Mouse (Mus musculus) stomach, embryonic 16.5 days (tissue): Measurements from ENCODE around the gene Gdf7. TPM values are rescaled to one million over a fixed set of nuclear protein-coding genes. Genes with fewer than 3 reads are reported as not detected.

Source experiments
- ATAC-seq: fragments of 200-750 bp; cut with Nextera tagmentation; 2 replicates; pipeline ENCODE4 v1.8.0; 2017; ENCODE audit warnings: moderate number of reproducible peaks, moderate TSS enrichment; ENCODE audit not compliant: insufficient read depth, low FRiP score
- H3K27ac ChIP-seq: fragments of 300-500 bp; sonication (generic); 2 replicates; pipeline ENCODE4 v1.5.1; 2014; ENCODE audit warnings: low read length
- H3K27me3 ChIP-seq: fragments of 300-500 bp; sonication (generic); 2 replicates; pipeline ENCODE4 v1.6.1; 2014; ENCODE audit warnings: low read length, control low read depth, mixed read lengths; ENCODE audit not compliant: control insufficient read depth, insufficient read depth
- H3K36me3 ChIP-seq: fragments of 300-500 bp; sonication (generic); 2 replicates; pipeline ENCODE4 v1.6.1; 2014; ENCODE audit warnings: low read length; ENCODE audit not compliant: control insufficient read depth, insufficient read depth
- H3K4me1 ChIP-seq: fragments of 300-500 bp; sonication (generic); 2 replicates; pipeline ENCODE4 v1.6.1; 2014; ENCODE audit warnings: low read length, control low read depth, mixed read lengths; ENCODE audit not compliant: control insufficient read depth, insufficient read depth
- H3K4me2 ChIP-seq: fragments of 300-500 bp; sonication (generic); 2 replicates; pipeline ENCODE4 v1.6.1; 2014; ENCODE audit warnings: low read depth, low read length, mixed read lengths
- H3K4me3 ChIP-seq: fragments of 300-500 bp; sonication (generic); replicated peaks from 2 replicates; pipeline ENCODE4 v1.5.1; 2014; ENCODE audit warnings: mild to moderate bottlenecking, low read length
- H3K9ac ChIP-seq: fragments of 300-500 bp; sonication (generic); 2 replicates; pipeline ENCODE4 v1.6.1; 2014; ENCODE audit warnings: low read length
- H3K9me3 ChIP-seq: fragments of 300-500 bp; sonication (generic); replicated peaks from 2 replicates; pipeline ENCODE4 v1.6.1; 2016; ENCODE audit warnings: low read length, control low read depth; ENCODE audit not compliant: control insufficient read depth
- WGBS: fragments of 180-500 bp; shearing (Covaris S2); extraction: QIAGEN DNeasy Blood & Tissue Kit; methylation state at CpG from one replicate; pipeline ENCODE4 v1.1.7; 2014; 5-methylcytosine and 5-hydroxymethylcytosine counted together
- polyA plus RNA-seq: library from polyadenylated mRNA; unstranded; fragments of >200 nt; fragmentation: Nextera tagmentation; extraction: Ambion mirVana; gene quantifications from 2 replicates; pipeline ENCODE4 v1.2.1, GENCODE M21; 2015

Gdf7 gene
- polyA plus RNA-seq, 1 experiment from 2014 or later, result 0.09 TPM

- Histone ChIP-seq H3K36me3 (0 out of 2 replicates have a peak, but pooled peaks cover 5% of the 10 kb centered on the region), H3K9me3 (no peaks in the 10 kb centered on the region), H3K27me3 (no peaks in the 10 kb centered on the region), H3K27ac (peak overlapping the region; percentile 34; the same call in 1 of the 2 replicates), H3K4me2 (no peak overlapping the region), H3K4me3 (no peak overlapping the region), H3K9ac (no peak overlapping the region), H3K4me1 (peaks cover 4% of the 10 kb centered on the region; the same call in 1 of the 2 replicates)
- WGBS, result 44% methylated on average over 5 of the region's 5 CpGs
- ATAC-seq, result peak; percentile 35; the same call in 1 of the 2 replicates
Measured at GRCm38 (mm10) chr12:8320084-8320713, 18.4 kb upstream of the Gdf7 start.

- no peak overlapping the region for H3K4me3 ChIP-seq
- ATAC-seq, result no peak
- H3K9ac ChIP-seq, result no peak overlapping the region
- H3K36me3 ChIP-seq, result 0 out of 2 replicates have a peak, but pooled peaks cover under 1% of the 10 kb centered on the region
- H3K4me2 ChIP-seq, result no peak overlapping the region
- no peaks in the 10 kb centered on the region for H3K27me3 ChIP-seq
- WGBS, result 87% methylated on average over 5 of the region's 5 CpGs
- no peak overlapping the region for H3K27ac ChIP-seq
- no peaks in the 10 kb centered on the region for H3K9me3 ChIP-seq
- peaks cover 7% of the 10 kb centered on the region; the same call in 1 of the 2 replicates for H3K4me1 ChIP-seq
Measured at GRCm38 (mm10) chr12:8316541-8316940, 14.8 kb upstream of the Gdf7 start.

DNA sequence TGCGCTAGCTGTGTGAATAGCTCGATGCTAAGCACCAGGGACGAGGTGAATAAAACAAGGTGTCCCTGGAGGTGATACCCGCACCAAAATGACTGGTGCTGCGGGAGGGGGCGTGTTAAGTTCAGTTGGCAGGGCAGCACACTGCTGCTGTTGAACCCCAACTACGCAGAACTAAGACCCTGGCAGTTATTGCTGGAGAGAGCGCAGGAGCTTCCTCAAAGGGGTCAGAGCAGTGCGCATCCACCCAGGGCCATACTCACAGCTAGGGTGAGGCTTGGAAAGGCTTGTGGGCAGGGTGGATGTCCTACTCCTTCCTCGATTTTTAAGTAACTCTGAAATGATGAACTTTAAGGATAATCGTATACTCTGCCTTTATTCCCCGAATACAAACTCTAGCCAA lies 12.0 kb upstream of the Gdf7 start:
- Histone ChIP-seq H3K9me3 (no peaks in the 10 kb centered on the region), H3K9ac (peak overlapping the region; percentile 79), H3K36me3 (no peaks in the 10 kb centered on the region), H3K4me1 (peaks cover 3% of the 10 kb centered on the region; the same call in 1 of the 2 replicates), H3K27me3 (peaks cover 5% of the 10 kb centered on the region; the same call in 1 of the 2 replicates), H3K4me2 (peak overlapping the region; percentile 86), H3K27ac (no peak overlapping the region), H3K4me3 (peak overlapping the region; percentile 67)
- WGBS, result 18% methylated on average over 12 of the region's 12 CpGs
- ATAC-seq, result peak; percentile 26; the same call in 1 of the 2 replicates

DNA sequence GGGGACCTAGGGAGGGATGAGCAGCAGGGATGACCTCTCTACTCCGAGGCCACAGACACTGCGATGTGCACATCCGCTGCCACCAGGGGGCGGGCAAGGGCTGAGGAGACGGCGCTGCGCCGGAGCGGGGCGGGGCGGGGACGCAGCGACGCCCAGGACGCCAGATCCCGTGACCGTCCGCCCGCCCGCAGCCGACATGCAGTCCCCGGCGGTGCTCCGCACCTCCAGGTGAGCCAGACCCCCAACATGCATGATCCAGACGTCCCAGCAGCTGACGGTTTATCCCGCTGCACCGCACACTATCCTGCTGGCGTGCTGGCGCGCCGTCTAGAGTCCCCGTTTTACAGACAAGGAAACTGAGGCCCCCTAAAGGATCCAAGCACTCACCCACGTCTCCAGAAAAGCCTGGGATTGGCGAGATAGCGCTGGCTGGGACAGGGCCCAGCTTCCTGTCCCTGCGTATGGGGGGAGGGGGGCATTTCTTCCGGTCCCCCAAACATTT lies 11.6 kb upstream of the Gdf7 start, which contains the start of gene Hs1bp3:
TSS of gene Hs1bp3 (plus strand) at position 163 of the 502 bp plus-strand sequence.
- peak; percentile 84 for ATAC-seq
- Histone ChIP-seq H3K27me3 (peaks cover 5% of the 10 kb centered on the region; the same call in 1 of the 2 replicates), H3K36me3 (no peaks in the 10 kb centered on the region), H3K9ac (peak within 1 kb of the TSS; percentile 79), H3K9me3 (no peaks in the 10 kb centered on the region), H3K4me1 (peaks cover 3% of the 10 kb centered on the region; the same call in 1 of the 2 replicates), H3K27ac (no peak within 1 kb of the TSS), H3K4me2 (peak within 1 kb of the TSS; percentile 86), H3K4me3 (peak within 1 kb of the TSS; percentile 67)
- WGBS, result under 1% methylated on average over 38 of the region's 38 CpGs

DNA sequence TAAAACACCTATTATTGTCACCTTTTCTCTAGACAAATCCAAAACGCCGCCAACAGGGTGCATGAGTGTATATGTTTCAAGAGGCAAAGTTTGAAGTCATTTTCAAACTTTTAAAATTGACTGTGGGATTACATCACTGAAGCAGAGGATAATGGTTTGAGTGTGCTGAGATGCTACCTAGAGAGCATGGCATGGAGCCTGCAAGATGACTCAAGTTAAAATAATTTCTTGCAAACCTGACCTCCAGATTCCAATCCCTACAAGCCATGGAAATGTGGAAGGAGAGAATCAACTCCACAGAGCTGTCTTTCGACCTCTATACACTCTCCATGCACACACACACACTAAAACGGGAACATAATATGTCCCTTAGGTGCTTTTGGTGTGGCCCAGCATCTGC lies 10.5 kb upstream of the Gdf7 start:
- Histone ChIP-seq H3K27me3 (peaks cover 5% of the 10 kb centered on the region; the same call in 1 of the 2 replicates), H3K4me2 (no peak overlapping the region), H3K9ac (no peak overlapping the region), H3K36me3 (no peaks in the 10 kb centered on the region), H3K4me3 (no peak overlapping the region), H3K9me3 (no peaks in the 10 kb centered on the region), H3K27ac (no peak overlapping the region), H3K4me1 (peaks cover 3% of the 10 kb centered on the region; the same call in 1 of the 2 replicates)
- ATAC-seq, result no peak
- 80% methylated on average over 4 of the region's 4 CpGs for WGBS

- H3K27ac ChIP-seq, result no peak overlapping the region
- peaks cover 9% of the 10 kb centered on the region for H3K27me3 ChIP-seq
- 58% methylated on average over 17 of the region's 17 CpGs for WGBS
- no peak overlapping the region for H3K4me2 ChIP-seq
- no peak overlapping the region for H3K9ac ChIP-seq
- no peak overlapping the region for H3K4me3 ChIP-seq
- no peaks in the 10 kb centered on the region for H3K36me3 ChIP-seq
- H3K4me1 ChIP-seq, result peaks cover 3% of the 10 kb centered on the region; the same call in 1 of the 2 replicates
- no peak for ATAC-seq
- H3K9me3 ChIP-seq, result no peaks in the 10 kb centered on the region
Measured at GRCm38 (mm10) chr12:8310992-8311391, 9.2 kb upstream of the Gdf7 start.

- Histone ChIP-seq H3K27ac (no peak overlapping the region), H3K4me3 (no peak overlapping the region), H3K4me1 (0 out of 2 replicates have a peak, but pooled peaks cover 4% of the 10 kb centered on the region), H3K9ac (no peak overlapping the region), H3K36me3 (no peaks in the 10 kb centered on the region), H3K27me3 (peaks cover 47% of the 10 kb centered on the region), H3K4me2 (no peak overlapping the region), H3K9me3 (no peaks in the 10 kb centered on the region)
- no peak for ATAC-seq
- WGBS, result 70% methylated on average over 1 of the region's 1 CpGs
Measured at GRCm38 (mm10) chr12:8306910-8307309, 5.2 kb upstream of the Gdf7 start.

GRCm38 (mm10) chr12:8306432-8306831 lies 4.7 kb upstream of the Gdf7 start:
- Histone ChIP-seq H3K36me3 (no peaks in the 10 kb centered on the region), H3K4me3 (no peak overlapping the region), H3K4me1 (peaks cover 7% of the 10 kb centered on the region; the same call in 1 of the 2 replicates), H3K9me3 (no peaks in the 10 kb centered on the region), H3K27ac (no peak overlapping the region), H3K9ac (no peak overlapping the region), H3K27me3 (peaks cover 52% of the 10 kb centered on the region), H3K4me2 (no peak overlapping the region)
- peak; percentile 23; the same call in 1 of the 2 replicates for ATAC-seq
- WGBS, result 2% methylated on average over 5 of the region's 5 CpGs

GRCm38 (mm10) chr12:8305258-8305657 lies 3.5 kb upstream of the Gdf7 start:
- H3K36me3 ChIP-seq, result no peaks in the 10 kb centered on the region
- no peak for ATAC-seq
- H3K4me1 ChIP-seq, result peaks cover 11% of the 10 kb centered on the region; the same call in 1 of the 2 replicates
- no peak overlapping the region for H3K4me3 ChIP-seq
- H3K27me3 ChIP-seq, result peaks cover 62% of the 10 kb centered on the region
- no peak overlapping the region for H3K9ac ChIP-seq
- no peaks in the 10 kb centered on the region for H3K9me3 ChIP-seq
- WGBS, result 34% methylated on average over 2 of the region's 2 CpGs
- H3K4me2 ChIP-seq, result no peak overlapping the region
- H3K27ac ChIP-seq, result no peak overlapping the region
